Mouse (Mus musculus) adrenal gland, postnatal 14 days (tissue): ENCODE measurements at regions not wholly inside any gene's neighbourhood (a gene's known extent, or its start where the extent isn't known, plus 50 kb on each side); places are given as distances from the start of the nearest gene placed in this dataset.

Experiments used
- DNase-seq: peaks from one replicate; pipeline ENCODE4 v3.0.0; 2021; ENCODE audit warnings: mixed read lengths

DNA sequence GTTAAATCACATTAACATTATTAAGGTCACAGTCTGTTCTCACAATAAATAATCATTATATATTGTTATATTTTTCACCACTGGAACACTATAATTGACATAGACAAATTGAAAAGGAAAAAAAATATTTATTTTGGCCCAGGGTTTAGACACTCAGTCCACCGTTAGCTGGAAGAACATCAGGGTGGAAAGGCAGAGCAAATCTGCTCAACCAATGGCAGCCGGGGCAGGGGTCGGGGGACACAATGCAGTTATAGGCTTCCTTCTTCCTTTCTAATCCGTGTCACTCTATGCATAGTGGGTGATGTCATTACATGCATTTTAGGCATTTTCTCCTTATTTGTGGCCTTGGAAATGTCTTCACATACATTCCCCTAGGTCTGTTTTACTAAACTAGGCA, 552.8 kb upstream of the Tenm3 start:
- DNase-seq = no peak

DNA sequence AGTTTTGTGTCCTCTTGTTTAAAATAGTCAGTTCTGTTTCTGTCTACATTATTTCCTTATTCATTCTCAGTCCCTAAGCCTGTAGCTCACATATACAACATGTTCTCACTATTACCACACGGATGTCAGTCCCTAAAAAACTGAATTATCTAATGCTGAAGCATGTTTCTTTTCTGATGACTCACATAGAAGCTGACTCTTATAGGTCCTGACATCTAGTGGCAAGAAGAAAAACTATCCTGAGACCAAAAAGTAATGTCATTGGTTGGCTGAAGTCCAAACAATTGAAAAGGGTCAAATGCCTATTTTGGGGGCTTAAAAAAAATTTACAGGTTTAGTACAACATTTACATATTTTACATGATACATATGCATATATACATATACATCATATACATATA, 551.3 kb upstream of the Tenm3 start:
- no peak for DNase-seq

- DNase-seq = no peak
Measured at GRCm38 (mm10) chr8:49389525-49389924, 545.8 kb upstream of the Tenm3 start.

DNA sequence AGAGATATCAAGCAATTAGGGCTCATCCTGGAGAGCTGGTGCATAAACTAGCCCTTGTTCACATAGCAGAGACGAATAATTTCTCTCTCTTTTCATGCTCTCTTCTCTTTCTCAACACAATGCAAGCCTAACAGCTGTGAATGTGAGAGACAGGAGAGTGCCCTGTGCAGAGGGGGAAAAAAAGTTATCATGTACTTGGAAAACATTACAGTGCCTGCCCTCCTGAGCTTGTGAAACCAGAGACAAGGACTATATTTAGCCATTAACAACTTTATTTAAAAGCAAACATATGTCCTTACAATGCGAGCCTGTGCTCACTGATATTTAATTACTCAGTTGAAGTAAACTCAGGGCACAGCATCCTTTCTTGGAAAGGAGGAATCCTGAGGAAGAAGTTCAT, 543.8 kb upstream of the Tenm3 start:
- DNase-seq = no peak

- DNase-seq = no peak
Measured at GRCm38 (mm10) chr8:49372686-49373085, 528.9 kb upstream of the Tenm3 start.

DNA sequence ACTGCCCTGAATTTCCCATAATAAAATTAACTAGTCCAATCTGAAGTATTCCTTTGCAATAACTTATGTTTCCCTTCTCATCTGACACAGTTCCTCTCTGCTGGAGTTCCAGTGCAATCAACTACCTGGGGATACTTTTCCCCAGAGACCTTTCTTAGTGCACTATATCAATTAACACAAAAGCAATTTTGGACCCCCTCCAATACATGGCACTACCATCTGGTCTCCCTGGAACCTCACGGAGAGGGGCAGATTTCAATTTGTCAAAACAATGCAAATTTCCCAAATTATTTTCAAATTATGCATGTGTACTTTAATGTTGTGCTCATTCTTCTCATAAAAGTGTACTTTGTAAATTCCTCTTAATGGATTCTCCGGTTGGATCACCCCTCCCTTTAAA, 518.9 kb upstream of the Tenm3 start:
- no peak for DNase-seq

GRCm38 (mm10) chr8:49361443-49361842, 517.7 kb upstream of the Tenm3 start:
- no peak for DNase-seq

DNA sequence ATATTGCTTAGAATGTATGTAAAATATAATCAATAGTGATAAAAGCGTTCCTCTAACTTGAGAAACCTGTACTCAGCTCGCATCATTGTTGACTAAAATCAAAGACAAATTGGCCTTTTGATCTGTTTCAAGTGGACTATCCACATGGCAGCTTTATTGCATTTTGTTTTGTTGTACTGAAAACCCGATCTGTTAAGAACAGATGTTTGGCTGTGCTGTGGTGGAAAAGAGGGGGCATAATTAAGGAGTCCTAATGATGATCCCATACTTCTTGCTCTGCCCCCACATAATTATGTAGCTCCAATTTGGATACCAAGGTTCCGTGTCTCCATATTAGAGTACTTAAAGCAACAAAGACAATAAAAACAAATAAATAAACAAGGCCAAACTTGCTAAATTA, 516.4 kb upstream of the Tenm3 start:
- no peak for DNase-seq

DNA sequence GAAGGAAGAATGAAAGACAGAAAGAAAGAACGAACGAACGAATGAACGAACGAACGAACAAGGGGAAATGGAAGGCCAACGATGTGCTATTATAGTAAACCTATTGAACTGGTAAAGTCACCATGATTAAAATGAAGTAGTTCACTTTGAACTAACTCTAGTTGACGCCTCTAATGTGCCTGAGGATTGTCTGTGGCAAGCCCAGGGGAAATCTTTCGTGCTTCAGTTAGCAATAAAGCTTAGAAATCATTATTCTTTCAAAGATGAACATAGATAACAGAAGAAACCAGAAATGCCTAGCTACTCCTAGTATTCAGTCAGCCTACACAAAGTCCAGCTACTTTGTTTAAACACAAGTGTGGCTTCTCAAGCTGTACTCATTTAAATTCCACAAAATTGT, 515.9 kb upstream of the Tenm3 start:
- no peak for DNase-seq

- no peak for DNase-seq
Measured at GRCm38 (mm10) chr8:49348602-49349001, 504.9 kb upstream of the Tenm3 start.

DNA sequence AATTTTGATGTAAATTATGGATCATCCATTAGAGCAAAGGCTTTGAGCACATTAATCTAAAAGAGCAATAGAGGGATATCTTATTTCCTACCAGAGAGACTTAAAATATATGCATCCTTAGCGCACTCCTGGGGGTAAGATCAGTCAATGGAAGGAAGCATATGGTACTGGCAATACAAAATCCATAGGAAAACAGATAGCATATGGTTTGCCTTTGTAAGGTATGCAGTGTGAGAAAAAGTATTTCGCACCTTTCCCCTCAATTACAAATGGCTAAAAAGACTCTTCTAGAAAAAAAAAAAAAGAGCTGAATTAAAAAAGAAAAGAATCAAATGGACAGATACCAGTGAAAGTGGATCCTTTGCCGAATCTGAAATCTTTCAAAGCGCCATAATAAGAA, 495.0 kb upstream of the Tenm3 start:
- no peak for DNase-seq

GRCm38 (mm10) chr8:49326980-49327379, 483.2 kb upstream of the Tenm3 start:
- no peak for DNase-seq

DNA sequence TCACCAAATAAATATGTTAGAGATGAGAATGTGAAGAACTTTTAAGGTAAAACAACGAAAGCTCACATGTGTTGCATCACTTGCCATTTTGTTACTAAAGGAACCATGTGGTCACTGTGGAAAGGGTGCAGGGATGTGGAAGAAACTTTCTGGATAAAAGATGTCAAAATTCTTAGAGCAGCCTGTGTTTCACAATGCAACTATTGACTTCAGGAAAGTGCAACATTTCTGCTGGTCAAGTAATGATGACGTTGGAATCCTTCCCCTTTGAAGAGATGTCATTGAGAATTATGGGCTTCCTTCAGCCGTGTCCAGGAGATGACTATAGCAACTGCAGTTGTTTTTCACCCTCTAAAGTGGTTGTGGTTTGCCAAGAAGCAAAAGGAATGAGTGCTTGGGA, 477.7 kb upstream of the Tenm3 start:
- no peak for DNase-seq

- no peak for DNase-seq
Measured at GRCm38 (mm10) chr8:49313483-49314278, 469.9 kb upstream of the Tenm3 start.

DNA sequence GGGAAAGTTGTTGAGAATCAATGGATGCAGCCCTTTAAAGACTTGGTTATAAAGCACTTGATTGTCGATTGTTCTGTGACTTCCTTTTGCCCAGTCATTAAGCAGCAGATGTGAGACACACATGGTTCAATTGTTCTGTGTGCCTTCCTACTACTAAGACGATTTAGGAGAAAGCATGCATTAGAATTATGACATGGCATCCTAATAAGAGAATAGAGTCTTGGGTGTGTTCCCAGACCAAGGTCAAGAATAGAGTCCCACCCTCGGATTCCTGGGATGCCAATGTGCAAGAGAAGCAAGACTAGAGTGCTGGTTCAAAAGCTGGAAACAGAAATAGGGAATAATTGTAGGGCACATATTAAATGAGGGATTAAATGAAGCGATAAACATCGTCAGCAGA, 469.1 kb upstream of the Tenm3 start:
- DNase-seq = no peak

GRCm38 (mm10) chr8:49282401-49282800, 438.6 kb upstream of the Tenm3 start:
- DNase-seq = no peak

- DNase-seq = no peak
Measured at GRCm38 (mm10) chr8:49281254-49281653, 437.5 kb upstream of the Tenm3 start.

DNA sequence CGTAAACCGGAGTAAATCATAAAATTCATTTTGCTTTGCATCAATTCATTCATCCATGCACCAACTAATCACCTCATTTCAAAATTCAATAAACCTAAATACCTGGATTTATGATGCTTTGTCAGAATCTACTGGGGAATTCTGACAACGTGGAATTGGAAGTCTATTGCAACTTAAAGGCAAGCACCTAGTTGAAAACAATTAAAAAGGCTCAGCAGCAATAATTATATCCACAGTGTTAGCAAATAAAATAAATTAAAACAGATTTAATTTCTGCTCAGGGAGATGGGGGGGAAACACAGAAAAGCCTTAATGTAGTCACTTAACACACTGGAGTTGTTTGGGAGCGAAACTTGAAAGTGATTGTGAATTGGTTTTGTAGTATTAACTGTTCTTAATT, 430.3 kb upstream of the Tenm3 start:
- DNase-seq = no peak

DNA sequence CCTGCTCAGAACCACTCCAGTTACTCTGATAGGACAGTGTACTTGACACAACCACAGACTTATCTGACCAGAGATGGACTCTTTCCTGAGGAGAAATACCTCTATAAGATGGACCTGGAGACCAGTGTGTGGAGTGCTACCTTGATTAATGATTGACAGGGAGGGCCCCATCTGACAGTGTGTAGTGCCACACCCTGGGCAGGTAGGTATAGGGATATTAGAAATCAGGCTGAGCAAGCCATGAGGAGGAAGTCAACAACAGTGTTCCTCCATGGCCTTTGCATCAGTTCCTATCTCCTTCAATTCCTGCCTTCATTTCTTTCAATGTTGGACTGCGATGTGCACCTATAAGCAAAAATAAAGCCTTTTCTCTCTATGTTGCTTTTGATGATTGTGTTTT, 429.4 kb upstream of the Tenm3 start:
- DNase-seq = no peak

DNA sequence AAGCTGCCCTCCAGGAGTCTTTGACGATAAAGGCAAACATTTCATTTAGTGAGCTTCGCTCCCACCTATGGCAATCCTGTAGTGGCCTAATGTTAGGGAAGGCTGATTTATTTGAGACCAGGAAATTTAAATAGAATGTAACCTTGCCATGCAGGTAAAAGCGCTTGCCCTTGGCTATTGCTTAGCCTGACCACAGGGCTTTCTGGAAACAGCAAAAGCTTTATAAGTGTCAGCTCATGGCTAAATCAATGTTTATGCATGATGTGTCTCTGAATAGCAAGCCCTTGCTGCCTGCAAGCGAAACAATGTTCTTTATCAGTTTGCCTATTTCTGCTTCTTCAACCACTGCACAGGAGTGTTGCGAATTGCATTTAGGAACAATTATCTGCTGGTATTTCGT, 419.7 kb upstream of the Tenm3 start:
- DNase-seq = no peak

DNA sequence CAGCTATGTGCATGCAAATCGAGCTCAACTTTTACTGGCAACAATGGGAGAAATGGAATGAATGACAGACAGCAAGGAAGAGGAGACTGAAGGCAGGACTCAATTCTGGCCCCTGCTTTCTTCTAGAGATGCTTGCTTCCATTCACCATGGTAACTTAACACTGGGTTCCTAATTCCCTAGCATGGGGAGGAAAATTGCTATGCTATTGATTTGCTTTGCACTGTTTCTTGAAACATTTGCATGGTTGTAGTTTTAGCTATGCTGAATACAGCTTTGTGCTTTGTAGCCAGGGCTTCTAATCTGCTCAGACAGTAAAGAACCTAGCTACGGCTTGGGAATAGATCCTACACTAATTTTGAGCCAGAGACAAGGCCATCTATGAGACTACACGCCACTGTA, 419.0 kb upstream of the Tenm3 start:
- no peak for DNase-seq

- DNase-seq = no peak
Measured at GRCm38 (mm10) chr8:49255954-49256353, 412.2 kb upstream of the Tenm3 start.

GRCm38 (mm10) chr8:49254311-49254828, 410.6 kb upstream of the Tenm3 start:
- no peak for DNase-seq

GRCm38 (mm10) chr8:49243002-49243401, 399.3 kb upstream of the Tenm3 start:
- no peak for DNase-seq

DNA sequence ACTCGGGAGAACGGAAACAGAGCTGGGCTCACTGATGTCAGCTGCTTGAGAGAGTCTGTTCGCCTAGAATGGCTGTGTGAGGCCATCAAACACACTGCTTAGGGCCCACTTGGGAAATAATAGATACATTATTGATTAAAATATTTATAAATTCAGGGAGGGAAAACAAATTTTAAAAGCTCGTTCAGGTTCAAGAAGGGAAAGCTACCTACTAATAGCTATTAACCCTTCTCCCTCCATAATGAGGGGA, 393.0 kb upstream of the Tenm3 start:
- no peak for DNase-seq
